Mouse (Mus musculus) right cerebral cortex, postnatal 10 days (tissue): ENCODE data around the gene Agap1.

ENCODE experiments used
- DNase-seq, 2 experiments: peaks; one replicate each; pipeline ENCODE4 v3.0.0; 2021; ENCODE audit warnings: low spot score in 2 of 2

Agap1 gene

GRCm38 (mm10) chr1:89576985-89577384 lies 122.4 kb downstream of the Agap1 start:
- peak; percentile 66 to 80 for DNase-seq

- DNase-seq: peak; percentile 89 to 90
These were observed 125.7 kb downstream of the Agap1 start for GRCm38 (mm10) chr1:89580031-89580998.

GRCm38 (mm10) chr1:89580999-89581765 lies 126.6 kb downstream of the Agap1 start:
- peak; percentile 61 to 65 for DNase-seq

DNA sequence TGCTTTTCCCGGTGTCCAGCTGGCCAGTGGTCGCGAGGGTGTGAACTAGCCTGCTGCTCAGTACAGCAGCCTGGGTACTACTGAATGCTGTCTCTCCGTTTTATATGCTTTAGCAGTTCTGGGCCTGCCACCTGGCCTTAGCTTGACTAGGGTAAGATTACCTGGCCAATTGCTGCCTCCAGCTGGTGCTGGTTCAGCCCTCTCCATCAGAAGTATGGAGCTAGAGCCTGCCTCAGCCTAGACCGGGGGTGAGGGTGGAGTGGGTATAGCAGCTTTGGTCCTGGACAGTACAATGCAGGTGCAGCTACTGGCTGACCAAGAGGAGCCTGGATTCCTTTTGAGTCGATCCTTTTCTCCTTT lies 127.1 kb downstream of the Agap1 start:
- no peak for DNase-seq

DNA sequence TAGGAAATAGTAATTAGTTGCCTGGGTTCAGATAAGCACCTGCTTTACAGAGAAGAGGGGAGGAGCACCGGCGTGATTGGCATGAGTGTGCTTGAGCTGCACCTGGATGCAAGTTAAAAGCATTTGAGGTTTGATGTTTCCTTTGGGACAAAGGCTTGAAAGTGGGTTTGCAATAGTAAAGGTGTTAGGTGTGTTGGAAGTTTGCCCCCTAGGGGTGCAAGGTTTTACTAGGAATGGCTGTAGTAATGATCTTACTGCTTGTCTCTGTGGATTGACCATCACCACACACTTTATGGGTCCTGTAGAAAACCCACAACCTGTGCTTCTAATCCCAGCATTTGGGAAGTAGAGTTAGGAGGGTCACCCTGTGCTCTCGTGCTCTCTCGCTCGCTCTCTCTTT lies 128.8 kb downstream of the Agap1 start:
- DNase-seq: no peak

GRCm38 (mm10) chr1:89586991-89587683 lies 132.5 kb downstream of the Agap1 start:
- DNase-seq: no peak

- DNase-seq: no peak
These were observed 133.5 kb downstream of the Agap1 start for GRCm38 (mm10) chr1:89588154-89588553.

DNA sequence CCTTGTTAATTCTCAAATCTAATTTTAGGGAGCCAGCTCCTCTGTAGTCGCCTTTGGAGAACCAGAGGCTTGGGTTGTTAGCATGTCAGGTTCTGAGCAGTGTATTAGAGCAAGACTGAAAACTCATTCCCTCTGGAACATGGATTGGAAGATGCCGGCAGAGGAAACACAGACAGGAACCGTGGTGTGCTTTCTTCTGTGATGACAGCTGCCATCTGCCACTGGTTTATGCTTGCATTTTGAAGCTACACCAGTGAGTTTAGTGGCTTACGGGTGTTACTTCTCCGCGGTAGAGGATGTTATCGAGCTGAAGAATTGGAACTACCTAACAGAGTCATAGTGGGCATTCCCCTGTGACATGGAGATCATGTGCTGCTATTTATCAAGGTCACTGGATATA lies 136.4 kb downstream of the Agap1 start:
- no peak for DNase-seq

DNA sequence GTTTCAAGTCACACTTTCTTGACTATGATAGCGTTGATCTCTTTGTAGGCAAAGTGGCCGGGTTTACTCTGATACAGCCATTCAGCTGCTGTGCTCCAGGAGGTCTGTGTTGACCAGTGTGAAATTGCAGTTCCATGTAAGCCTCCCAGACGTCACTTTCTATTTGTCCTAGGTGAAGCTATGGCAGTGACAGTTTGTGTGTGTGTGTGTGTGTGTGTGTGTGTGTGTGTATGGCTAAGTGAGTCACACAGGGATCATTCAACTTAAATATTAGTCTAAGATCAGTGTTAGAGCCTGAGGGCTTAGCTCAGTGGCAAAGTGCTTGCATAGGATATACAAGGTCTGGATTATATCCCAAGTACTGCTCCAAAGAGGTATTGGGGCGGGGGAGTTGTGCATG lies 138.6 kb downstream of the Agap1 start:
- DNase-seq: no peak

GRCm38 (mm10) chr1:89594999-89595398 lies 140.4 kb downstream of the Agap1 start:
- DNase-seq: no peak

- peak in 1 of 2 experiments; percentile 62 for DNase-seq
These were observed 140.8 kb downstream of the Agap1 start for GRCm38 (mm10) chr1:89595421-89595820.

DNA sequence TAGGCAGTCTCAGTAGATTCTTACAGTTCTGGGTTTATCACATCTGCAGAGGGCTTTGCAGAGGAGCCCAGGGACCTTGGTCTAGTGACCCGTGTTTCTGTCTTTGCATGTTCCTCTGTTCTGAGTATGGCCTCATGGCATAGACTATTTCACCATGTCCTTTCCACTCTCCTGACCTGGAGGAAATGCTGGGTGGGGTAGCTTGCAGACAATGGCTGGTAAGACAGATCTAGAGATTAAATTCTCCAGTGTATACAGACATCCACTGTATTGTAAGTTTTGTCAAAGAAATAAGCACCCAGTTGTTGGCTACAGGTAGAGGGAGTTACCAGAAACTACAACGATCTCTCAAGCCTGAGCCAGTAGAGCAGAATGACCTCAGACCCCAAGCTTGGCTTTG lies 141.6 kb downstream of the Agap1 start:
- no peak for DNase-seq

DNA sequence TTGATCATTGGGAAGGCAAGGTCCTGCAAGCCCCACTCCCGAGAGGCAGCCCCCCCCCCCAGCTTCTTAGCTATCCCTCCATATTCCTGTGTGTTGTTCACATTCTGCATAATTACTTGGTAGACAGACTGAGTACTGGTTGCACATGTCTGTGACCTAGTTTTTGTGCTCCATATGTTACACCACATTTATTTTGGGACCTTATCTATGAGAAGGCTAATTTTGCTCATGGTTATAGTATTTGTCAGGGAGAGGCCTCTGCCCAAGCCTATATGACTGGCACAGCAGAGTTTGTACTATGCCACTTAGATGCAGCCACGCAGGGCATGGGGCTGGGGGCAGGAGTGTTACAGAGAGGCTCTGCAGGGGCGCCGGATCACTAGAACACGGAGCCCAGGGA lies 144.3 kb downstream of the Agap1 start:
- no peak for DNase-seq

DNA sequence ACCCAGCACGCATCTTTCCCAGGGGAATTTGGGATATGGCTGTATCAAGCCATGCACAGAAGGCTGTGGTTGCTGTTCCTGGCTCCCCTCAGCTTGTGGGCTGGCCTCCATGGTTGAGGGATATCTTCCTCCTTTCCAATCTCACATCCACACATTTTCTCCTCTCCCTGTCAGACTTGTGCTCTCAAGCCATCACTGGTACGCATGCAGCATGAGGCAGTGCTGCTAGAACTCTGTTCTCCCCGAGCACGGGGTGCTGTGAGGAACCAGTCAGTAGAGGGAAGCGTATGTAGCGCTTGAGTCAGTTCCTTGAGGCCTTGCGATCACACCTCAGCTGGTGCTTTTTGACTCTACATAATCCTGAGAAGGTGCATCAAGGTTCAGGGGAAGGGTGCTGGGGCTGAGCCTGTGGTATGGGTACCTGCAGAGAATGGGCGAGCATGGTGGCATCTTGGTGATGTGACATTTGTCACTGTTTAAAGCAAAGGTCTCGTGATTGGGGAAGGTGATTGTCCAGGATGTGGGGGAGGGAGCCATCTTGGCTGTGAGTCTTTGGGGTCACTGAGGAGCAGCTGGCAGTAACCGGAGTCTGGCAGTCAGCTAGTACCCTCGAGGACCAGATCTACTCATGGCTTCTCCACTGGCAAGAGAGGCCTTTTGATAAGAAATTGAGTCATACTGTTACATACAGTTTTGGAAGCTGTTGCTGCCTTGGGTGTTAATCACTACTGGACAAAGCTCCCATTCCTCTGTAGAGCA lies 145.6 kb downstream of the Agap1 start:
- peak; percentile 43 to 65 for DNase-seq

DNA sequence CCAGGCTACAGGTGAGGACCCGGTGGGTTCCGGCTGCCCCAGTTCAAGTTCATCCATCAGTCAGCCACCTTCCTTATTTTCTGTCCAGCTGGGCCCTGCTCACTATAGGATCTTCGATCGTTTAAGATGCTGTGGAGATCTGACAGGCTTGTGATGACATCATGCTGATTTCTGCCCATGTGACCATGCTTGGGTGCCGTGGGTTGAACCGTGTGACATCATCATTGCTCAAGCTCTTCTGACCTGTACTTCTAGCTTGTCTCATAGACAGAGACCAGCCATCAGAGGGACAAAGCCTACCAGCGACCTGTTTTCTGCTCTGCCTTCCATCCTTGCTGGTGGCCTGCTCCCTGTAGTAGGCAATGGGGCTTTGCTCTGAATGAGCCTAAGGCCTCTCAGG lies 146.7 kb downstream of the Agap1 start:
- DNase-seq: no peak

DNA sequence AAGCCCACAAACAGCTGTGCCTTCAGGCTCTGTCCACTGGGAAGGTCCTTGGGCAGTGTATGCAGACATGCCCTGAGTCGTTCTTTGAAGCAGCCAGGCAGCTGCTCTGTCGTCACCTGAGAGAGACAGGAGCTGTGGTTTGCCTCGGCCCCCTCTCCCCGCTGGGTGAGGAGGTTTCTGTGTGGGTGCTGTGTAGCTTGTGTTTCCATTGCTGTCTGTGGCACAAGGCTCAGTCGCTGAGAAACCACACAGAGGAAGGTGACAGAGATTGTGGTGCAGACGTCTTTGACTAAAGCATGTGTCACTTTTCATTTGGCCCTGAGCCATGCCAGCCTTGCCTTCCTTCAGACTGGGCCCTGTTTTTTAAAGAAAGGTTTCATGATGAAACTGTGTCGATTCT lies 148.3 kb downstream of the Agap1 start:
- peak in 1 of 2 experiments; percentile 60 for DNase-seq

- DNase-seq: peak; percentile 78 to 83
These were observed 152.0 kb downstream of the Agap1 start for GRCm38 (mm10) chr1:89606612-89607011.

- no peak for DNase-seq
These were observed 154.2 kb downstream of the Agap1 start for GRCm38 (mm10) chr1:89608766-89609165.

DNA sequence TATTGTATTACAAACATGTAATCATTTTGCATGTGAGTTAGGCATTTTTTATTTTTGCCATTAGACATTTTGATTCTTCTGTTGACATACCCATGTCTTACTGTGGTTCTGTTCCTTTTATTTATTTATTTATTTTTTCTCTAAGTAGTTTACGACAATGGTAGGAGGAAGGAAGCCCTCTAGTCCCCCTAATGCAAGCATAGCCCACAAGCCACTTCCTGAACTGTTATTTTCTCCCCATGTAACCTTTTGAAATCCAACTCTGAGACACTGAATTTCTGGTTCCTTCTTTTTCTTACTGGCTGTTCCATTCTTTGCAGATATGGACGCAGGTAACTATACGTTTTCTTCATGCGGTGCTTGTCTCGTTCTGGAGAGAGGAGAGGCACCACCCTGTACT lies 155.4 kb downstream of the Agap1 start:
- no peak for DNase-seq

GRCm38 (mm10) chr1:89611521-89611920 lies 156.9 kb downstream of the Agap1 start:
- no peak for DNase-seq

DNA sequence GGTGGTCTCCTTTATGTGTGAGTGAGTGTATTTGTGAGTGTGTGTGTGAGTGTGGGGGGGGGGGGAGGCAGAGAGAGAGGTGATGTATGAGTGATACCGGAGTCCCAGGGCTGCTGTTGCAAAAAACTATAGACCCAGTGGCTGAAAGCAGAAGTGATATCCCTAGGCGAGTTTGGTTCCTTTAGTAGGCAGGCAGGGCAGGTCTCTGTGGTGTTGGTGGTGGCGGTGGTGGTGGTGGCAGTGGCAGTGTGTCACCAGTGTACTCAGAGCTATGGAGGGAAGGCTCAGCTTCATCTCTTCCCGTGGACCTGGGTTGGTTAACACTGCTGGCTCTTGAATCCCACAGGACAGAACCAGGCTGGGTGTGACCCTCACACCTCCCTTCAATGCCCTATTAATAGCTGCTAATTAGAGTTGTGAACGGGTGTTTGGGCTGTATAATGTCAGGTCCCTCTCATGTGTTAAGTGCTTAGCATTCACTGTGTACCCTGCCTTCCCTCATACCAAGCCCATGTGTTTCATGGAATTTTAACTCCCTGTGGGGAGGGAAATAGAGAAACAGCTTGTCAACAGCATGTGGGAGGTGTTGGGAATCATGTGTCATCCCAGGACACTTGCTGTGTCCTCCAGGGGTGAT lies 158.7 kb downstream of the Agap1 start:
- DNase-seq: no peak
